Mouse (Mus musculus): ENCODE results near the gene Vgll4. TPM values are rescaled to one million over a fixed set of nuclear protein-coding genes. Genes with fewer than 3 reads are reported as not detected.

The Vgll4 gene
- total and polyA plus RNA-seq, 3 experiments, result 34.6 to 73.7 (median 37.3) TPM

DNA sequence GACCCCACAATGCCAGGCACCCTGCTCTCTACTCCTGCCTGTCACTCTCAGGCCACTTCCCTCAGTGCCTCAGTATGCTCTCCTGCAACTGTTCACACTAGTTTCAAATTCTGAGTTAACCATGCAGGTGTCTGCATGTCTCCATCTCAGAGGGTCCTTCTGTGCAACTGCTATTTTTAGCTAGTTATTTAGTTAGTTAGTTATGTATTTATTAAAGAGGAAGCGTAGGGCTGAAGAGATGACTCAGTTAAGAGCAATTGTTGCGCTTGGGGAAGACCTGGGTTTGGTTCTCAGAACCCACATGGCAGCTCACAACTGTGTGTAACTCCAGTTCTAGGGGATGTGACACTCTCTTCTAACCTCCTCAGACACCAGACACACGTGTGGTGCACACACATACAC, 36.8 kb downstream of the Vgll4 start (continued):
- no peak for TF ChIP-seq SMC3 (IDR thresholded peaks at IDR 0.05; ENCODE audit: low read depth, low read length)
- no peak for TF ChIP-seq POLR2A (IDR thresholded peaks at IDR 0.05; ENCODE audit: low read depth, low read length)
- peak; percentile 78 for TF ChIP-seq MYC (IDR thresholded peaks at IDR 0.05; ENCODE audit: low read depth, low read length)
- TF ChIP-seq CTCF (conservative IDR thresholded peaks at IDR 0.05 in 1 of 2, IDR thresholded peaks at IDR 0.05 in 1 of 2; ENCODE audit: low read depth in 2 of 2, low read length in 2 of 2), result no peak
- TF ChIP-seq MEF2A (IDR thresholded peaks at IDR 0.05; ENCODE audit: borderline replicate concordance, low read depth, low read length), result peak; percentile 95; the same call in 1 of the 2 replicates
- TF ChIP-seq RCOR1 (conservative IDR thresholded peaks at IDR 0.05; ENCODE audit: low read depth, low read length), result no peak
- 0 out of 2 replicates have a peak, but pooled peaks have one; percentile 5 for TF ChIP-seq TBP (conservative IDR thresholded peaks at IDR 0.05; ENCODE audit: low read depth, low read length)
- TF ChIP-seq KAT2A (IDR thresholded peaks at IDR 0.05; ENCODE audit: insufficient replicate concordance, low read length), result no peak
- TF ChIP-seq NRF1 (IDR thresholded peaks at IDR 0.05; ENCODE audit: low read depth, low read length), result no peak
- no peak for TF ChIP-seq ZC3H11A (IDR thresholded peaks at IDR 0.05; ENCODE audit: low read depth, low read length)
- no peak for TF ChIP-seq USF1 (IDR thresholded peaks at IDR 0.05; ENCODE audit: low read depth, low read length)
- TF ChIP-seq USF2 (conservative IDR thresholded peaks at IDR 0.05; ENCODE audit: low read depth, low read length), result no peak
- no peak for TF ChIP-seq UBTF (IDR thresholded peaks at IDR 0.05; ENCODE audit: low read depth, low read length)
- TF ChIP-seq ZNF384 (IDR thresholded peaks at IDR 0.05; ENCODE audit: low read depth, low read length), result no peak
- no peak for TF ChIP-seq HCFC1 (IDR thresholded peaks at IDR 0.05; ENCODE audit: low read depth, low read length)
- TF ChIP-seq ZMIZ1 (IDR thresholded peaks at IDR 0.05; ENCODE audit: low read depth, low read length), result no peak
- TF ChIP-seq MXI1 (IDR thresholded peaks at IDR 0.05; ENCODE audit: low read depth, low read length), result no peak; the same call in 1 of the 2 replicates
- peak; percentile 75 for TF ChIP-seq IRF4 (IDR thresholded peaks at IDR 0.05; ENCODE audit: low read depth, low read length)
- TF ChIP-seq ETS1 (conservative IDR thresholded peaks at IDR 0.05; ENCODE audit: low read depth, low read length), result peak; percentile 78
- peak; percentile 76 for TF ChIP-seq EP300 (IDR thresholded peaks at IDR 0.05; ENCODE audit: low read length)
- no peak for TF ChIP-seq ELF1 (IDR thresholded peaks at IDR 0.05; ENCODE audit: low read depth, low read length)
- TF ChIP-seq JUND (conservative IDR thresholded peaks at IDR 0.05; ENCODE audit: low read depth, low read length), result peak; percentile 46

DNA sequence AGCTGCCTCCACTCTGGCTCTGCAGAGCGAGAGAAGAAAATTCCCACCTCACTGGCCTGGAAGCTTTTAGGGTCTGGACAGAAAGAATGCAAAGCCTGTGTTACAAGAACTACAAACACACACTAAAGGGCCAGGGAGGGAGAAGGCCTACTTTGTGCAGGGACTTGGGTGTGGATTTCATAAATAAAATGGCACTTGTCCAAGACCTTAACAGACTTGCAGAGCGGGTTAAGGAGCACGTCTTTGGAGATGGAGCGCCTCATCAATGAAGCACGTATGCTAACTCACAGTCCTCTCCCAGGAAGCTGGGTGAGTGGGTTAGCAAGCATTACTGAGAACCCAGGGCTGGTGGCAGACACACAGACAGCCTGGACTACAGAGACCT, 37.7 kb downstream of the Vgll4 start:
- in situ Hi-C loops (cut with MboI; ENCODE audit: low pct_ligation_motif_present, low pct_unique_long_range_greater_than_20kb, low sequenced_read_pairs) (loop anchor here (5.0 to 25.0 kb wide), 3 partner anchors 35 to 330 kb away; partner anchors contain the start of genes Timp4 and Vgll4), dilution Hi-C loops (cut with MboI; ENCODE audit: extremely low pct_ligation_motif_present, extremely low pct_unique_long_range_greater_than_20kb, low sequenced_read_pairs) (no loop called here)
- peaks cover under 1 to 12% of the 10 kb centered on the region in 2 experiments for H3K36me3 ChIP-seq (replicated peaks in 1 of 2; ENCODE audit: control insufficient read depth in 1 of 2, insufficient read depth in 1 of 2, low read length in 1 of 2)
- H3K4me3 ChIP-seq (replicated peaks in 1 of 3; ENCODE audit: low read depth in 2 of 3, low read length in 2 of 3, poor library complexity in 1 of 3), result peak overlapping the region in 1 of 3 experiments; percentile 8
- DNase-seq (ENCODE audit: extremely low read depth), result no peak
- peak overlapping the region; percentile 98 for H3K27ac ChIP-seq (ENCODE audit: insufficient read depth, low read depth)
- TF ChIP-seq HCFC1 (IDR thresholded peaks at IDR 0.05; ENCODE audit: low read depth, low read length) (no peak), POLR2AphosphoS2 (IDR thresholded peaks at IDR 0.05; ENCODE audit: low read depth, low read length) (no peak)
- H3K27me3 ChIP-seq (replicated peaks), result no peaks in the 10 kb centered on the region
- peaks cover 5% of the 10 kb centered on the region for H3K9me3 ChIP-seq (replicated peaks; ENCODE audit: low read length)
- H3K4me1 ChIP-seq (ENCODE audit: control insufficient read depth in 1 of 2, insufficient read depth in 2 of 2), result peaks cover 40 to 78% of the 10 kb centered on the region in 2 experiments
- H3K4me2 ChIP-seq (ENCODE audit: insufficient read depth, low read depth, poor library complexity, severe bottlenecking), result peak overlapping the region; percentile 83
- peak overlapping the region; percentile 64 for H3K9ac ChIP-seq (ENCODE audit: insufficient read depth, low read depth)
- peaks cover 49% of the 10 kb centered on the region for H3K79me2 ChIP-seq (replicated peaks; ENCODE audit: control insufficient read depth, extremely low read depth, insufficient read depth, poor library complexity, severe bottlenecking)

Measured in CH12.LX (cell line).